ENCODE assay signal across 8 mouse cellular contexts in the genomic region with DNA sequence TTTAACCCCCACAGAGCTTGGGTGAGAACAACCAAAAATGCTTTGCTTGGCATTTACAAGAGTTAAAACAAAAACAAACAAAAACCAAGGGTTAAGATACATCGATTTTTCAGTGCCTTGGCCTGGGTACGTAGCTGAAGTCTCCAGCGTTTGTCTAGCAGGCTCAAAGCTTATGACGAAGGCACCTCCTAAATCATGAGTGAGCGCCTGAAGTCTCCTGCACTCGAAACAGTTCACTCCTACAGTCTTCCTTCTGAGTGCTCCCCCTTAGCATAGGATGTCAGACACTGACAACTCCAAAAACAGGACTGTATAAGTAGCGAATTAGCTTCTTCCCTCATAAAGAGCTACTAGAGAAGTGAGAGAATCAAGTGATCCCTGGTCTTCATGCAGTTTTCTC. TPM values are rescaled to one million over a fixed set of nuclear protein-coding genes. Genes with fewer than 3 reads are reported as not detected.
DNase-seq lines count a peak whose midpoint lies in the region; ATAC-seq and TF ChIP-seq lines count a peak whose summit lies in the region.

No protein-coding gene starts in this region.

- no peaks in the 10 kb centered on the region for H3K9me3 ChIP-seq in neural tube, embryonic 11.5 days (ENCODE audit: control insufficient read depth, low read length)
- H3K9me3 ChIP-seq in limb, embryonic 14.5 days (ENCODE audit: control insufficient read depth, low read length) = no peaks in the 10 kb centered on the region
- no peaks in the 10 kb centered on the region for H3K9me3 ChIP-seq in stomach, embryonic 16.5 days (replicated peaks; ENCODE audit: control insufficient read depth, low read length)

- peaks cover 5% of the 10 kb centered on the region; the same call in 1 of the 2 replicates for H3K4me1 ChIP-seq in cerebellum, adult 2 months (ENCODE audit: control insufficient read depth, insufficient read depth, low read length)
- H3K4me1 ChIP-seq in neural tube, embryonic 11.5 days (ENCODE audit: control insufficient read depth, insufficient read depth, low read length) = peaks cover 5% of the 10 kb centered on the region; the same call in 1 of the 2 replicates
- H3K4me1 ChIP-seq in limb, embryonic 14.5 days (ENCODE audit: control insufficient read depth, insufficient read depth, low read length) = no peaks in the 10 kb centered on the region
- peaks cover 14% of the 10 kb centered on the region for H3K4me1 ChIP-seq in stomach, embryonic 16.5 days (ENCODE audit: control insufficient read depth, insufficient read depth, low read length)

- H3K9ac ChIP-seq in neural tube, embryonic 11.5 days (ENCODE audit: low read length) = 0 out of 2 replicates have a peak overlapping the region, but pooled peaks have one; percentile 1
- peak overlapping the region; percentile 58 for H3K9ac ChIP-seq in limb, embryonic 14.5 days (ENCODE audit: low read depth, low read length, severe bottlenecking)
- H3K9ac ChIP-seq in stomach, embryonic 16.5 days (ENCODE audit: low read length) = peak overlapping the region; percentile 81

- H3K36me3 ChIP-seq in neural tube, embryonic 11.5 days (ENCODE audit: control insufficient read depth, insufficient read depth, low read length) = no peaks in the 10 kb centered on the region
- peaks cover 13% of the 10 kb centered on the region for H3K36me3 ChIP-seq in limb, embryonic 14.5 days (ENCODE audit: control insufficient read depth, insufficient read depth, low read length)
- H3K36me3 ChIP-seq in stomach, embryonic 16.5 days (ENCODE audit: control insufficient read depth, insufficient read depth, low read length) = no peaks in the 10 kb centered on the region

- ATAC-seq in cerebellum, adult (ENCODE audit: insufficient number of reproducible peaks, low FRiP score, low TSS enrichment) = no peak
- ATAC-seq in neural tube, embryonic 11.5 days (ENCODE audit: insufficient read depth, low FRiP score, low TSS enrichment) = no peak
- ATAC-seq in limb, embryonic 14.5 days (ENCODE audit: low FRiP score, low read depth) = no peak
- no peak for ATAC-seq in stomach, embryonic 16.5 days (ENCODE audit: insufficient read depth, low FRiP score)

- peak overlapping the region; percentile 86 for H3K4me3 ChIP-seq in cerebellum, adult 2 months (replicated peaks; ENCODE audit: insufficient read depth, low read depth, low read length)
- H3K4me3 ChIP-seq in neural tube, embryonic 11.5 days (ENCODE audit: low read depth, low read length) = peak overlapping the region; percentile 86
- peak overlapping the region; percentile 92 for H3K4me3 ChIP-seq in limb, embryonic 14.5 days (replicated peaks; ENCODE audit: low read length)
- peak overlapping the region; percentile 95 for H3K4me3 ChIP-seq in stomach, embryonic 16.5 days (replicated peaks; ENCODE audit: low read length)

- DNase-seq in cerebellum, adult 2 months = no peak
- no peak for DNase-seq in neural tube, embryonic 11.5 days (ENCODE audit: low spot score)
- DNase-seq in neural tube, embryonic 10.5 days (ENCODE audit: extremely low spot score, low spot score) = no peak
- DNase-seq in limb, embryonic 14.5 days (ENCODE audit: low spot score) = no peak
- no peak for DNase-seq in layer of hippocampus, adult 9-10 months (ENCODE audit: low spot score)
- no peak for DNase-seq in cerebellum, adult 11-12 months

- no peaks in the 10 kb centered on the region for H3K27me3 ChIP-seq in cerebellum, adult 2 months (ENCODE audit: control insufficient read depth, insufficient read depth, low read length)
- H3K27me3 ChIP-seq in neural tube, embryonic 11.5 days (ENCODE audit: control insufficient read depth, insufficient read depth, low read length) = no peaks in the 10 kb centered on the region
- H3K27me3 ChIP-seq in limb, embryonic 14.5 days (ENCODE audit: control insufficient read depth, insufficient read depth, low read length) = no peaks in the 10 kb centered on the region
- H3K27me3 ChIP-seq in stomach, embryonic 16.5 days (ENCODE audit: control insufficient read depth, insufficient read depth, low read length) = no peaks in the 10 kb centered on the region

- no peak overlapping the region for H3K27ac ChIP-seq in cerebellum, adult 2 months (ENCODE audit: insufficient read depth, low read length)
- H3K27ac ChIP-seq in neural tube, embryonic 11.5 days (ENCODE audit: low read depth, low read length) = no peak overlapping the region
- H3K27ac ChIP-seq in limb, embryonic 14.5 days (replicated peaks; ENCODE audit: low read depth, low read length) = peak overlapping the region; percentile 87
- peak overlapping the region; percentile 99 for H3K27ac ChIP-seq in stomach, embryonic 16.5 days (ENCODE audit: low read length)

- no peak for TF ChIP-seq POLR2A in cerebellum, adult 2 months (IDR thresholded peaks at IDR 0.05; ENCODE audit: borderline replicate concordance, insufficient read depth, low read length)
- TF ChIP-seq POLR2A in limb, embryonic 14.5 days (IDR thresholded peaks at IDR 0.05; ENCODE audit: borderline replicate concordance, extremely low read depth, insufficient read depth, insufficient read length) = no peak

- H3K4me2 ChIP-seq in neural tube, embryonic 11.5 days (ENCODE audit: low read depth) = peak overlapping the region; percentile 74
- peak overlapping the region; percentile 73 for H3K4me2 ChIP-seq in limb, embryonic 14.5 days (replicated peaks; ENCODE audit: low read depth, low read length, severe bottlenecking)
- peak overlapping the region; percentile 84 for H3K4me2 ChIP-seq in stomach, embryonic 16.5 days (ENCODE audit: low read depth, low read length)

- TF ChIP-seq CTCF in cerebellum, adult 2 months (IDR thresholded peaks at IDR 0.05; ENCODE audit: borderline replicate concordance, insufficient read depth, low read depth, low read length) = no peak

- WGBS in cerebellum, adult 2 months = 54% methylated on average over 7 of the region's 7 CpGs
- 46% methylated on average over 7 of the region's 7 CpGs for WGBS in neural tube, embryonic 11.5 days
- WGBS in limb, embryonic 14.5 days = 32% methylated on average over 7 of the region's 7 CpGs
- WGBS in stomach, embryonic 16.5 days = 25% methylated on average over 7 of the region's 7 CpGs

RNA-seq across cellular contexts. Expression of gene Ppp2r5c, which starts 1.1 kb away (rescaled TPM):
- 117 and 136 TPM in 2 replicates for polyA plus RNA-seq in cerebellum, adult 2 months (2012; rRNA removed)
- 164 and 170 TPM in 2 replicates for polyA plus RNA-seq in neural tube, embryonic 11.5 days (2014; fragmentation: Nextera tagmentation; extraction: Ambion mirVana)
- polyA plus RNA-seq in limb, embryonic 14.5 days (2012; rRNA removed) = 68.0 and 75.2 TPM in 2 replicates
- 156 and 158 TPM in 2 replicates for polyA plus RNA-seq in limb, embryonic 14.5 days (2014; fragmentation: Nextera tagmentation; extraction: Ambion mirVana)
- polyA plus RNA-seq in stomach, embryonic 16.5 days (2015; fragmentation: Nextera tagmentation; extraction: Ambion mirVana) = 145 and 146 TPM in 2 replicates

Comparison
In these comparisons a context has a peak if more than half of its experiments do, and no peak if none do; other contexts are left out.
1. H3K27ac ChIP-seq: peak in limb, embryonic 14.5 days (single experiment) and stomach, embryonic 16.5 days (single experiment); none in cerebellum, adult 2 months (single experiment) and neural tube, embryonic 11.5 days (single experiment).
2. H3K9ac ChIP-seq: peak in every context shown above with its lines; median percentile 81 in stomach, embryonic 16.5 days; 58 in limb, embryonic 14.5 days; 1 in neural tube, embryonic 11.5 days.
3. Peak in every context shown above with its lines, with median percentiles within 50 percentile points of each other: H3K4me3 ChIP-seq and H3K4me2 ChIP-seq.